In the genomic region with DNA sequence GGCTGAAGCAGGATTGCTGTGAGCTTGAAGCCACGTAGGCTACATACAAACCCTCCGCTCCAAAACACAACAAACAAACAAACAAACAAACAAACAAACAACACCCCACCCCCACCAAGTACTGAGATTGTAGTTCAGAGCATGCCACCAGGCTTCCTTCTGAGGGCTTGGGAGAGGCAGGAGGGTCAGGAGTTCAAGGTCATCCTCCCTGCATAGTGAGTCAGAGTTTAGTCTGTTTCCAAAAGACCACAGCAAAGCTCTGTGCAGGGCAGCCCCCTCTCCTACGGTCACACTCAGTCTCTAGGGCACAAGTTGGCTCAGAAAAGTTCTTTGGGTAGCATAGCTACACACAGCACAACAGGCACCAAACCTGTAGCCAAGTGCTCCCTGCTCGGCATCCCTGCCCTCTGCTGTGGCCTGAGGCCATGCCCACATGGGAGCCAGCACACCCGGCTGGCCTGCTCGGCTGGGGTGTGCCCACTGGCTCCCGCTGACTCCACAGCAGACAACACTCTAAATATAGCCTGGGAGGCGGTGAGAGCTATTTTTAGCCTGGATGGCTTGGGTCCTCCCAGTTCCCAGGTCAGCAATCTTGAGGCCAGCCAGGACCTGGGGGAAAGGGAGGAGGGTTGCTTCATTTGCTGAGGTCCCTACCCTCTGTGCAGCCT, we compare ENCODE assay signal across 8 mouse cellular contexts. TPM values are rescaled to one million over a fixed set of nuclear protein-coding genes. Genes with fewer than 3 reads are reported as not detected.
DNase-seq lines count a peak whose midpoint lies in the region; ATAC-seq lines count a peak whose summit lies in the region.

No protein-coding gene starts in this region.

- H3K4me3 ChIP-seq in hindbrain, embryonic 16.5 days (ENCODE audit: low read length), result peak overlapping the region; percentile 35
- no peak overlapping the region for H3K4me3 ChIP-seq in liver, embryonic 15.5 days (replicated peaks)
- H3K4me3 ChIP-seq in neural tube, embryonic 15.5 days (replicated peaks), result peak overlapping the region; percentile 35; the same call in 1 of the 2 replicates

- H3K4me2 ChIP-seq in hindbrain, embryonic 16.5 days (ENCODE audit: low read length), result peak overlapping the region; percentile 66
- peak overlapping the region; percentile 76; the same call in 1 of the 2 replicates for H3K4me2 ChIP-seq in liver, embryonic 15.5 days
- H3K4me2 ChIP-seq in neural tube, embryonic 15.5 days, result peak overlapping the region; percentile 73

- peaks cover 4% of the 10 kb centered on the region; the same call in 1 of the 2 replicates for H3K27me3 ChIP-seq in hindbrain, embryonic 16.5 days (replicated peaks; ENCODE audit: control insufficient read depth, insufficient read depth, low read length)
- peaks cover 62% of the 10 kb centered on the region for H3K27me3 ChIP-seq in liver, embryonic 15.5 days
- H3K27me3 ChIP-seq in neural tube, embryonic 15.5 days (replicated peaks), result peaks cover 18% of the 10 kb centered on the region

- ATAC-seq in hindbrain, embryonic 16.5 days, result no peak
- no peak for ATAC-seq in liver, embryonic 15.5 days (ENCODE audit: insufficient read depth)
- no peak for ATAC-seq in neural tube, embryonic 15.5 days (ENCODE audit: low FRiP score)

- peak overlapping the region; percentile 52 for H3K27ac ChIP-seq in hindbrain, embryonic 16.5 days (ENCODE audit: low read depth, low read length)
- peak overlapping the region; percentile 29; the same call in 1 of the 2 replicates for H3K27ac ChIP-seq in liver, embryonic 15.5 days (replicated peaks)
- peak overlapping the region; percentile 80 for H3K27ac ChIP-seq in neural tube, embryonic 15.5 days (replicated peaks)

- peaks cover 38% of the 10 kb centered on the region for H3K4me1 ChIP-seq in hindbrain, embryonic 16.5 days (ENCODE audit: control insufficient read depth, insufficient read depth, low read depth, low read length)
- peaks cover 68% of the 10 kb centered on the region for H3K4me1 ChIP-seq in liver, embryonic 15.5 days (replicated peaks)
- peaks cover 56% of the 10 kb centered on the region for H3K4me1 ChIP-seq in neural tube, embryonic 15.5 days

- peak; percentile 83 for DNase-seq in 416B (ENCODE audit: low read depth)
- peak; percentile 89 for DNase-seq in adipocyte (ENCODE audit: low spot score)
- DNase-seq in gastrocnemius, adult 8-10 months (ENCODE audit: low spot score in 2 of 2), result peak; percentile 83 to 91
- DNase-seq in frontal cortex, postnatal 14 days (ENCODE audit: low spot score in 2 of 2), result no peak
- DNase-seq in right cerebral cortex, postnatal 36 days (ENCODE audit: low spot score in 2 of 2), result no peak

- H3K9me3 ChIP-seq in hindbrain, embryonic 16.5 days (ENCODE audit: control insufficient read depth, low read length), result no peaks in the 10 kb centered on the region
- H3K9me3 ChIP-seq in liver, embryonic 15.5 days (replicated peaks), result no peaks in the 10 kb centered on the region
- no peaks in the 10 kb centered on the region for H3K9me3 ChIP-seq in neural tube, embryonic 15.5 days (replicated peaks)

- H3K36me3 ChIP-seq in hindbrain, embryonic 16.5 days (ENCODE audit: control insufficient read depth, insufficient read depth, low read length), result no peaks in the 10 kb centered on the region
- H3K36me3 ChIP-seq in liver, embryonic 15.5 days (replicated peaks), result no peaks in the 10 kb centered on the region
- no peaks in the 10 kb centered on the region for H3K36me3 ChIP-seq in neural tube, embryonic 15.5 days

- WGBS in hindbrain, embryonic 16.5 days, result 33% methylated on average over 8 of the region's 8 CpGs
- WGBS in liver, embryonic 15.5 days (ENCODE audit: insufficient replicate concordance), result 21% methylated on average over 8 of the region's 8 CpGs
- 35% methylated on average over 8 of the region's 8 CpGs for WGBS in neural tube, embryonic 15.5 days

- H3K9ac ChIP-seq in hindbrain, embryonic 16.5 days (ENCODE audit: low read depth, low read length), result peak overlapping the region; percentile 49; the same call in 1 of the 2 replicates
- H3K9ac ChIP-seq in liver, embryonic 15.5 days, result no peak overlapping the region
- peak overlapping the region; percentile 37; the same call in 1 of the 2 replicates for H3K9ac ChIP-seq in neural tube, embryonic 15.5 days (replicated peaks)

RNA-seq across cellular contexts. Expression of a gene that starts 10.6 kb away (rescaled TPM):
- total RNA-seq in gastrocnemius, adult 8-10 months (2022), result 10 to 100 TPM in 3 of 4 experiments, 1 to 10 TPM in 1; 6.8 to 31.8 (median 26.9) TPM
- polyA plus RNA-seq in hindbrain, embryonic 16.5 days (2015; fragmentation: Nextera tagmentation; extraction: Ambion mirVana), result 8.0 and 9.0 TPM in 2 replicates
- 3.8 and 4.0 TPM in 2 replicates for polyA plus RNA-seq in liver, embryonic 15.5 days (2015; fragmentation: Nextera tagmentation; extraction: Ambion mirVana)
- 9.0 and 11.1 TPM in 2 replicates for polyA plus RNA-seq in neural tube, embryonic 15.5 days (2015; fragmentation: Nextera tagmentation; extraction: Ambion mirVana)

RNA-seq across cellular contexts. Expression of a gene that starts 22.4 kb away (rescaled TPM):
- 1 to 10 TPM; 2.1 to 4.0 (median 2.3) TPM for total RNA-seq in gastrocnemius, adult 8-10 months (2022)
- polyA plus RNA-seq in hindbrain, embryonic 16.5 days (2015; fragmentation: Nextera tagmentation; extraction: Ambion mirVana), result 36.6 and 41.9 TPM in 2 replicates
- 11.0 and 12.4 TPM in 2 replicates for polyA plus RNA-seq in liver, embryonic 15.5 days (2015; fragmentation: Nextera tagmentation; extraction: Ambion mirVana)
- 39.0 and 39.9 TPM in 2 replicates for polyA plus RNA-seq in neural tube, embryonic 15.5 days (2015; fragmentation: Nextera tagmentation; extraction: Ambion mirVana)

RNA-seq across cellular contexts. Expression of a gene that starts 39.7 kb away (rescaled TPM):
- 100 to 1,000 TPM; 119 to 143 (median 123) TPM for total RNA-seq in gastrocnemius, adult 8-10 months (2022)
- 314 and 364 TPM in 2 replicates for polyA plus RNA-seq in hindbrain, embryonic 16.5 days (2015; fragmentation: Nextera tagmentation; extraction: Ambion mirVana)
- 163 and 165 TPM in 2 replicates for polyA plus RNA-seq in liver, embryonic 15.5 days (2015; fragmentation: Nextera tagmentation; extraction: Ambion mirVana)
- polyA plus RNA-seq in neural tube, embryonic 15.5 days (2015; fragmentation: Nextera tagmentation; extraction: Ambion mirVana), result 333 and 359 TPM in 2 replicates

Comparison
In these comparisons a context has a peak if more than half of its experiments do, and no peak if none do; other contexts are left out.
1. DNase-seq: peak in 416B (single experiment), adipocyte (single experiment) and gastrocnemius, adult 8-10 months (2 of 2); none in frontal cortex, postnatal 14 days (0 of 2) and right cerebral cortex, postnatal 36 days (0 of 2).
2. H3K27ac ChIP-seq: peak in every context shown above with its lines; median percentile 80 in neural tube, embryonic 15.5 days; 52 in hindbrain, embryonic 16.5 days; 29 in liver, embryonic 15.5 days.
3. Peak in every context shown above with its lines, with median percentiles within 50 percentile points of each other: H3K4me2 ChIP-seq.